ENCODE assay signal across 8 mouse cellular contexts in genomic region chr2:73047061-73047741, GRCm38 (mm10).
DNase-seq lines count a peak whose midpoint lies in the region; ATAC-seq lines count a peak whose summit lies in the region.

No protein-coding gene starts in this region.

- no peak overlapping the region for H3K4me3 ChIP-seq in neural tube, embryonic 15.5 days (replicated peaks)
- no peak overlapping the region for H3K4me3 ChIP-seq in lung, embryonic 16.5 days (ENCODE audit: low read length)

- peak overlapping the region; percentile 45; the same call in 1 of the 2 replicates for H3K27ac ChIP-seq in neural tube, embryonic 15.5 days (replicated peaks)
- H3K27ac ChIP-seq in lung, embryonic 16.5 days (ENCODE audit: low read length), result peak overlapping the region; percentile 91

- H3K9ac ChIP-seq in neural tube, embryonic 15.5 days (replicated peaks), result no peak overlapping the region
- no peak overlapping the region for H3K9ac ChIP-seq in lung, embryonic 16.5 days (ENCODE audit: low read length)

- WGBS in neural tube, embryonic 15.5 days, result 85% methylated on average over 24 of the region's 24 CpGs
- 47% methylated on average over 24 of the region's 24 CpGs for WGBS in lung, embryonic 16.5 days

- H3K9me3 ChIP-seq in neural tube, embryonic 15.5 days (replicated peaks), result no peaks in the 10 kb centered on the region
- H3K9me3 ChIP-seq in lung, embryonic 16.5 days (ENCODE audit: control insufficient read depth, low read length), result no peaks in the 10 kb centered on the region

- no peak for DNase-seq in neural tube, embryonic 10.5 days (ENCODE audit: extremely low spot score, low spot score)
- DNase-seq in gastrocnemius, adult 8-10 months (ENCODE audit: low spot score in 2 of 2), result peak; percentile 73 to 79
- peak; percentile 11 to 15 for DNase-seq in kidney, adult 8-10 months
- DNase-seq in urinary bladder, postnatal 36 days (ENCODE audit: low spot score in 2 of 2), result peak; percentile 38 to 80
- no peak for DNase-seq in thymus, postnatal 25 days
- DNase-seq in B cell, adult 2 months, result no peak

- H3K4me2 ChIP-seq in neural tube, embryonic 15.5 days, result no peak overlapping the region
- peak overlapping the region; percentile 42 for H3K4me2 ChIP-seq in lung, embryonic 16.5 days (ENCODE audit: low read depth, low read length)

- no peaks in the 10 kb centered on the region for H3K36me3 ChIP-seq in neural tube, embryonic 15.5 days
- no peaks in the 10 kb centered on the region for H3K36me3 ChIP-seq in lung, embryonic 16.5 days (ENCODE audit: control insufficient read depth, insufficient read depth, low read length)

- H3K4me1 ChIP-seq in neural tube, embryonic 15.5 days, result 0 out of 2 replicates have a peak, but pooled peaks cover 2% of the 10 kb centered on the region
- peaks cover 9% of the 10 kb centered on the region for H3K4me1 ChIP-seq in lung, embryonic 16.5 days (replicated peaks; ENCODE audit: control insufficient read depth, insufficient read depth, low read length)

- no peak for ATAC-seq in neural tube, embryonic 15.5 days (ENCODE audit: low FRiP score)
- ATAC-seq in lung, embryonic 16.5 days (ENCODE audit: low read depth), result peak; percentile 89

- no peaks in the 10 kb centered on the region for H3K27me3 ChIP-seq in neural tube, embryonic 15.5 days (replicated peaks)
- no peaks in the 10 kb centered on the region for H3K27me3 ChIP-seq in lung, embryonic 16.5 days (ENCODE audit: control insufficient read depth, insufficient read depth, low read depth, low read length)

Comparison
In these comparisons a context has a peak if more than half of its experiments do, and no peak if none do; other contexts are left out.
1. DNase-seq: peak in gastrocnemius, adult 8-10 months (2 of 2), kidney, adult 8-10 months (2 of 2) and urinary bladder, postnatal 36 days (2 of 2); none in neural tube, embryonic 10.5 days (single experiment), thymus, postnatal 25 days (single experiment) and B cell, adult 2 months (0 of 2).